Mouse (Mus musculus): ENCODE results near the gene Slc25a11.

DNA sequence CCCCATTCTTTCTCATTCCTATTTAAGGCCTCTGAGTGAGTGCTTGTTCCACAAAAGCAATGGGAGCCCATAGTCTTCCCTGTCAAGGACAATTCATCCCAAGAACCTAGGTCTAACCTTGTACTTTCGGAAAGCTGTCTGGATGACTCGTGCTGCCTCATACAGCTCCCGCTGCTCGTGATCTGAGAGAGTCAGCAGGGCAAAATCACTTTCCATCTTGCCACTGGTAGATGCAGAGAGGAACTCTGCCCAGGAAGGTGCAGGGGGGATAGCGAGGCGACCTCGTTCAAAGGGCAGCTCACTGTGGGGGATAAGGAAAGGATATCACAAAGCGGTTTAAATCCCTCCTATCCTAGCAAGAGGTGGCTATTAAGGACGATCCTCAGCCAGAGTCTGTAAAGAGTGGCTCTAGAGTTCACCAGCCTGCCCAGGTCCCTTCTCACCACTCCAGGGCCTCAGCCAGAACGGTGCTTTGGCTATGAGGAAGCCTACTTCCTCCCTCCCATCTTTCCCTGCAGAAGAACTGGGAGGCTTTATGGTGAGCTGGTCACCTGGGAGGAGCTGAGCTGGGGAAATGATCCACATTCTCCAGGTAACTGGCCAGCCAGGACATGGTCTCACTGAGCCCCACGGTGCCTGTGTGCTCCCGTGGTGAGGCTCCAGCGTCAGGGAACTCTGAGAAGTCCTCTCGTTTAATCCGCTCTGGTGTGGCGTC, 24.2 kb upstream of the Slc25a11 start:
- TF ChIP-seq CTCF (IDR thresholded peaks at IDR 0.05; ENCODE audit: low read depth): no peak
- TF ChIP-seq EP300 (IDR thresholded peaks at IDR 0.05; ENCODE audit: low read depth): no peak

Data from liver, embryonic 14.5 days (tissue).